ENCODE assay signal across 8 mouse cellular contexts in genomic region chr8:4676586-4676985, GRCm38 (mm10).
DNase-seq lines count a peak whose midpoint lies in the region; ATAC-seq lines count a peak whose summit lies in the region.

No protein-coding gene starts in this region.

- 0 out of 2 replicates have a peak overlapping the region, but pooled peaks have one; percentile 10 for H3K9ac ChIP-seq in embryonic facial prominence, embryonic 14.5 days (ENCODE audit: low read depth, low read length)
- peak overlapping the region; percentile 80 for H3K9ac ChIP-seq in neural tube, embryonic 14.5 days (replicated peaks; ENCODE audit: low read depth, low read length)

- DNase-seq in cerebellum, adult 11 months: peak; percentile 41
- DNase-seq in lung, postnatal 10 days: peak; percentile 2
- no peak for DNase-seq in lung, postnatal 14 days
- no peak for DNase-seq in embryonic facial prominence, embryonic 14.5 days (ENCODE audit: low spot score)
- peak; percentile 10 to 15 for DNase-seq in layer of hippocampus, postnatal 10 days (ENCODE audit: low spot score in 2 of 2)

- H3K4me2 ChIP-seq in embryonic facial prominence, embryonic 14.5 days (ENCODE audit: low read depth, low read length): peak overlapping the region; percentile 56
- H3K4me2 ChIP-seq in neural tube, embryonic 14.5 days (ENCODE audit: low read depth, low read length): peak overlapping the region; percentile 53

- H3K36me3 ChIP-seq in embryonic facial prominence, embryonic 14.5 days (ENCODE audit: control insufficient read depth, insufficient read depth, low read length): no peaks in the 10 kb centered on the region
- H3K36me3 ChIP-seq in neural tube, embryonic 14.5 days (ENCODE audit: control insufficient read depth, insufficient read depth, low read length): no peaks in the 10 kb centered on the region

- H3K9me3 ChIP-seq in embryonic facial prominence, embryonic 14.5 days (ENCODE audit: control insufficient read depth, low read length): peaks cover 7% of the 10 kb centered on the region
- H3K9me3 ChIP-seq in neural tube, embryonic 14.5 days (ENCODE audit: control insufficient read depth, low read length): no peaks in the 10 kb centered on the region

- WGBS in embryonic facial prominence, embryonic 14.5 days: 84% methylated on average over 7 of the region's 7 CpGs
- 90% methylated on average over 7 of the region's 7 CpGs for WGBS in neural tube, embryonic 14.5 days

- no peaks in the 10 kb centered on the region for H3K27me3 ChIP-seq in embryonic facial prominence, embryonic 14.5 days (replicated peaks; ENCODE audit: control insufficient read depth, insufficient read depth, low read length)
- H3K27me3 ChIP-seq in neural tube, embryonic 14.5 days (ENCODE audit: control insufficient read depth, insufficient read depth, low read length): no peaks in the 10 kb centered on the region

- no peak for ATAC-seq in cerebellum, adult (ENCODE audit: insufficient number of reproducible peaks, low FRiP score, low TSS enrichment)
- no peak for ATAC-seq in embryonic facial prominence, embryonic 14.5 days (ENCODE audit: low read depth)
- no peak for ATAC-seq in neural tube, embryonic 14.5 days (ENCODE audit: low read depth)
- no peak for ATAC-seq in megakaryocyte progenitor cell, adult 5-6 weeks (replicated peaks; ENCODE audit: poor library complexity)

- no peaks in the 10 kb centered on the region; the same call in 1 of the 2 replicates for H3K4me1 ChIP-seq in embryonic facial prominence, embryonic 14.5 days (ENCODE audit: control insufficient read depth, insufficient read depth, low read length)
- H3K4me1 ChIP-seq in neural tube, embryonic 14.5 days (ENCODE audit: control insufficient read depth, insufficient read depth, low read length): peaks cover 3% of the 10 kb centered on the region; the same call in 1 of the 2 replicates

- H3K27ac ChIP-seq in embryonic facial prominence, embryonic 14.5 days (replicated peaks; ENCODE audit: low read depth, low read length): peak overlapping the region; percentile 99
- H3K27ac ChIP-seq in neural tube, embryonic 14.5 days (ENCODE audit: low read depth, low read length): peak overlapping the region; percentile 48

- H3K4me3 ChIP-seq in embryonic facial prominence, embryonic 14.5 days (ENCODE audit: low read depth, low read length): peak overlapping the region; percentile 69
- H3K4me3 ChIP-seq in neural tube, embryonic 14.5 days (ENCODE audit: low read depth, low read length): peak overlapping the region; percentile 60

Comparison
In these comparisons a context has a peak if more than half of its experiments do, and no peak if none do; other contexts are left out.
1. DNase-seq: peak in cerebellum, adult 11 months (single experiment), lung, postnatal 10 days (single experiment) and layer of hippocampus, postnatal 10 days (2 of 2); none in lung, postnatal 14 days (single experiment) and embryonic facial prominence, embryonic 14.5 days (single experiment).